Mouse (Mus musculus): Measurements from ENCODE around the gene Thsd4.
A peak's percentile ranks its signal among the peaks of the same experiment; 100 is the strongest.

The Thsd4 gene

GRCm38 (mm10) chr9:60053117-60053516 is 468.7 kb downstream of the Thsd4 start:
- no peak for DNase-seq

- DNase-seq: peak; percentile 6
Observed at GRCm38 (mm10) chr9:60052415-60052814, 469.4 kb downstream of the Thsd4 start.

- DNase-seq: no peak
Observed at GRCm38 (mm10) chr9:60043175-60043574, 478.7 kb downstream of the Thsd4 start.

- DNase-seq: no peak
Observed at GRCm38 (mm10) chr9:60034883-60035282, 487.0 kb downstream of the Thsd4 start.

GRCm38 (mm10) chr9:60027234-60027633 is 494.6 kb downstream of the Thsd4 start:
- DNase-seq: no peak

GRCm38 (mm10) chr9:60026795-60027194 is 495.1 kb downstream of the Thsd4 start:
- DNase-seq: no peak

GRCm38 (mm10) chr9:60025919-60026318 is 495.9 kb downstream of the Thsd4 start:
- DNase-seq: no peak

- DNase-seq: no peak
Observed at GRCm38 (mm10) chr9:60024971-60025370, 496.9 kb downstream of the Thsd4 start.

GRCm38 (mm10) chr9:60024545-60024944 is 497.3 kb downstream of the Thsd4 start:
- DNase-seq: no peak

- no peak for DNase-seq
Observed at GRCm38 (mm10) chr9:60022331-60022730, 499.5 kb downstream of the Thsd4 start.

GRCm38 (mm10) chr9:60020444-60020843 is 501.4 kb downstream of the Thsd4 start:
- no peak for DNase-seq

- no peak for DNase-seq
Observed at GRCm38 (mm10) chr9:60010285-60010684, 511.6 kb downstream of the Thsd4 start.

- peak; percentile 6 for DNase-seq
Observed at GRCm38 (mm10) chr9:60008936-60009335, 512.9 kb downstream of the Thsd4 start.

GRCm38 (mm10) chr9:60002323-60002722 is 519.5 kb downstream of the Thsd4 start:
- DNase-seq: no peak

- no peak for DNase-seq
Observed at GRCm38 (mm10) chr9:60001444-60001843, 520.4 kb downstream of the Thsd4 start.

- no peak for DNase-seq
Observed at GRCm38 (mm10) chr9:59997725-59998124, 524.1 kb downstream of the Thsd4 start.

GRCm38 (mm10) chr9:59991407-59991806 is 530.4 kb downstream of the Thsd4 start:
- no peak for DNase-seq

- DNase-seq: peak; percentile 64
Observed at GRCm38 (mm10) chr9:59989864-59990263, 532.0 kb downstream of the Thsd4 start.

GRCm38 (mm10) chr9:59985900-59986572 is 535.8 kb downstream of the Thsd4 start:
- DNase-seq: no peak

- no peak for DNase-seq
Observed at GRCm38 (mm10) chr9:59981116-59981515, 540.7 kb downstream of the Thsd4 start.

GRCm38 (mm10) chr9:59971263-59971662 is 550.6 kb downstream of the Thsd4 start:
- DNase-seq: no peak

GRCm38 (mm10) chr9:59969383-59969782 is 552.5 kb downstream of the Thsd4 start:
- DNase-seq: peak; percentile 53

- DNase-seq: no peak
Observed at GRCm38 (mm10) chr9:59965046-59965445, 556.8 kb downstream of the Thsd4 start.

GRCm38 (mm10) chr9:59964367-59964766 is 557.5 kb downstream of the Thsd4 start:
- DNase-seq: no peak

All from kidney, adult 9 months (tissue).